Mouse (Mus musculus) embryonic fibroblast, embryonic 13.5 days (primary cell): Measurements from ENCODE around the gene Bsx.

Experiments used
- CTCF ChIP-seq: IDR thresholded peaks from 2 replicates; pipeline ENCODE4 v1.5.1; 2011; ENCODE audit warnings: mild to moderate bottlenecking, control low read depth, low read length, moderate library complexity, borderline replicate concordance; ENCODE audit not compliant: insufficient read depth
- POLR2A ChIP-seq: IDR thresholded peaks from 2 replicates; pipeline ENCODE4 v1.6.1; 2011; ENCODE audit warnings: low read depth, mild to moderate bottlenecking, control low read depth, low read length, moderate library complexity

DNA sequence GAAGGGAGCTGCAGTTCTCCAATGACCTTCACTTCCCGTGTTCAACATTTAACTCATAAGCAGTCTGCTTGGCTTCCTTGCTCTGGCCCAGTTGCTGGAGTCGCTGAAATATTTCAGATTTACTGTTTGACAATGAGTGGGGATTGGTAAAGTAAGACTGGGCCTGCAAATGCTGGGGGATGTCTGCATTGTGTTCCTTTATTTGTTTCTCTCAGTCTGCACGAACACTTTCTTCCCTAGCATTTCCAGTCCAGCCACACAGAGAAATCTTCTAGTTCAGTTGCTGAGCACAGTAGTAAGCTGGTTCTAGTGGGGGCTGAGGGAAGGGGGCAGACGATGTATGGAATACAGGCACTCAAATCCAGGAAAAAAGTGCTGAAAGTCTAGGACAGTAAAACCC, 1.0 kb downstream of the Bsx start:
- no peak for TF ChIP-seq POLR2A
- no peak for TF ChIP-seq CTCF
